Mouse (Mus musculus) myocyte (in vitro differentiated cells): Measurements from ENCODE around the gene Dhx32. TPM values are rescaled to one million over a fixed set of nuclear protein-coding genes. Genes with fewer than 3 reads are reported as not detected.
A peak's percentile ranks its signal among the peaks of the same experiment; 100 is the strongest.

Experiments
- H3K27me3 ChIP-seq: one replicate; pipeline ENCODE4 v1.6.1; 2011; ENCODE audit not compliant: control insufficient read depth, insufficient read depth, insufficient read length
- H3K36me3 ChIP-seq: one replicate; pipeline ENCODE4 v1.6.1; 2011; ENCODE audit not compliant: control insufficient read depth, insufficient read depth
- H3K4me2 ChIP-seq: one replicate; pipeline ENCODE4 v1.6.1; 2011; ENCODE audit warnings: low read depth, control low read depth
- H3K4me3 ChIP-seq: one replicate; pipeline ENCODE4 v1.5.1; 2011; ENCODE audit warnings: mild to moderate bottlenecking, control low read depth, moderate library complexity
- H3K79me2 ChIP-seq: one replicate; pipeline ENCODE4 v1.6.1; 2011; ENCODE audit not compliant: control insufficient read depth, insufficient read depth
- H3ac ChIP-seq: one replicate; pipeline ENCODE4 v1.6.1; 2011; ENCODE audit not compliant: control insufficient read depth, insufficient read length
- CEBPB ChIP-seq: IDR thresholded peaks from 2 replicates; pipeline ENCODE4 v1.6.1; 2011; ENCODE audit warnings: mild to moderate bottlenecking, moderate library complexity; ENCODE audit not compliant: poor library complexity, insufficient read depth, severe bottlenecking
- E2F4 ChIP-seq: IDR thresholded peaks from one replicate; pipeline ENCODE4 v1.6.1; 2011; ENCODE audit warnings: mild to moderate bottlenecking, control low read depth, moderate library complexity; ENCODE audit not compliant: insufficient read depth
- MAX ChIP-seq: IDR thresholded peaks from one replicate; pipeline ENCODE4 v1.6.1; 2011; ENCODE audit warnings: low read depth, mild to moderate bottlenecking, control low read depth
- MYOD1 ChIP-seq, 3 experiments: IDR thresholded peaks; one replicate each; pipeline ENCODE4 v1.6.1; 2011; ENCODE audit warnings: control low read depth in 2 of 3, low read depth in 2 of 3, mild to moderate bottlenecking in 2 of 3, moderate library complexity in 1 of 3; ENCODE audit not compliant: insufficient read length in 2 of 3, control insufficient read depth in 1 of 3
- MYOG ChIP-seq, 3 experiments: IDR thresholded peaks; one replicate each; pipeline ENCODE4 v1.6.1; 2011; ENCODE audit warnings: control low read depth in 2 of 3, low read depth in 2 of 3, mild to moderate bottlenecking in 2 of 3; ENCODE audit not compliant: insufficient read length in 2 of 3, control insufficient read depth in 1 of 3, insufficient read depth in 1 of 3
- POLR2A ChIP-seq: IDR thresholded peaks from one replicate; pipeline ENCODE4 v1.6.1; 2011; ENCODE audit warnings: low read depth, mild to moderate bottlenecking, control low read depth, moderate library complexity; ENCODE audit not compliant: insufficient read length
- POLR2AphosphoS2 ChIP-seq: IDR thresholded peaks from one replicate; pipeline ENCODE4 v1.6.1; 2011; ENCODE audit warnings: low read depth, control low read depth; ENCODE audit not compliant: insufficient read length
- REST ChIP-seq: IDR thresholded peaks from one replicate; pipeline ENCODE4 v1.6.1; 2011; ENCODE audit warnings: mild to moderate bottlenecking, control low read depth, moderate library complexity; ENCODE audit not compliant: insufficient read depth, insufficient read length
- SRF ChIP-seq: IDR thresholded peaks from one replicate; pipeline ENCODE4 v1.6.1; 2011; ENCODE audit warnings: low read depth; ENCODE audit not compliant: control insufficient read depth, insufficient read length
- TCF12 ChIP-seq: IDR thresholded peaks from one replicate; pipeline ENCODE4 v1.6.1; 2011; ENCODE audit warnings: mild to moderate bottlenecking, control low read depth; ENCODE audit not compliant: poor library complexity, insufficient read depth, severe bottlenecking
- TCF3 ChIP-seq: IDR thresholded peaks from one replicate; pipeline ENCODE4 v1.6.1; 2011; ENCODE audit warnings: low read depth, control low read depth; ENCODE audit not compliant: insufficient read length
- USF1 ChIP-seq: IDR thresholded peaks from one replicate; pipeline ENCODE4 v1.6.1; 2011; ENCODE audit warnings: low read depth, mild to moderate bottlenecking, control low read depth, moderate library complexity
- polyA plus RNA-seq: library from polyadenylated mRNA; unstranded; fragments of >200 nt; fragmentation: generic; extraction: Trizol; gene quantifications from one replicate; pipeline ENCODE4 v1.2.1, GENCODE M21; 2012; ENCODE audit warnings: missing spikeins

Dhx32 gene
- polyA plus RNA-seq, 1 experiment: 31.9 TPM

- Histone ChIP-seq H3K4me3 (no peak overlapping the region), H3K27me3 (no peaks in the 10 kb centered on the region), H3K4me2 (no peak overlapping the region), H3ac (no peak overlapping the region), H3K79me2 (no peaks in the 10 kb centered on the region), H3K36me3 (peaks cover 14% of the 10 kb centered on the region)
- TF ChIP-seq MAX: no peak
- TF ChIP-seq TCF3: no peak
- TF ChIP-seq MYOD1 (IDR thresholded peaks at IDR 0.05; ENCODE audit: control insufficient read depth in 1 of 3, insufficient read length in 2 of 3, low read depth in 2 of 3): no peak
- TF ChIP-seq USF1: no peak
- TF ChIP-seq POLR2A: no peak
- no peak for TF ChIP-seq TCF12
- TF ChIP-seq POLR2AphosphoS2: no peak
- TF ChIP-seq E2F4: no peak
- TF ChIP-seq MYOG (IDR thresholded peaks at IDR 0.05; ENCODE audit: control insufficient read depth in 1 of 3, insufficient read depth in 1 of 3, insufficient read length in 2 of 3, low read depth in 2 of 3): no peak
- TF ChIP-seq REST: no peak
- TF ChIP-seq SRF: no peak
These were observed 57.0 kb downstream of the Dhx32 start for GRCm38 (mm10) chr7:133725571-133725970.

- TF ChIP-seq MYOD1 (IDR thresholded peaks at IDR 0.05; ENCODE audit: control insufficient read depth in 1 of 3, insufficient read length in 2 of 3, low read depth in 2 of 3) (no peak), REST (no peak), POLR2A (no peak), SRF (no peak), E2F4 (no peak), TCF12 (no peak), USF1 (no peak), TCF3 (no peak)
- Histone ChIP-seq H3K4me3 (no peak overlapping the region), H3K27me3 (no peaks in the 10 kb centered on the region), H3K4me2 (no peak overlapping the region), H3K79me2 (no peaks in the 10 kb centered on the region), H3K36me3 (peaks cover 19% of the 10 kb centered on the region), H3ac (no peak overlapping the region)
These were observed 57.7 kb downstream of the Dhx32 start for GRCm38 (mm10) chr7:133724844-133725243.

GRCm38 (mm10) chr7:133720616-133721015 is 61.9 kb downstream of the Dhx32 start:
- H3K4me2 ChIP-seq: no peak overlapping the region
- H3K79me2 ChIP-seq: no peaks in the 10 kb centered on the region
- TF ChIP-seq MAX (no peak), TCF12 (no peak), MYOG (IDR thresholded peaks at IDR 0.05; ENCODE audit: control insufficient read depth in 1 of 3, insufficient read depth in 1 of 3, insufficient read length in 2 of 3, low read depth in 2 of 3) (no peak), POLR2A (no peak), E2F4 (no peak), SRF (no peak), USF1 (no peak), CEBPB (no peak), REST (no peak), MYOD1 (IDR thresholded peaks at IDR 0.05; ENCODE audit: control insufficient read depth in 1 of 3, insufficient read length in 2 of 3, low read depth in 2 of 3) (no peak), TCF3 (no peak), POLR2AphosphoS2 (no peak)
- no peak overlapping the region for H3K4me3 ChIP-seq
- H3K27me3 ChIP-seq: no peaks in the 10 kb centered on the region
- no peak overlapping the region for H3ac ChIP-seq
- peaks cover 39% of the 10 kb centered on the region for H3K36me3 ChIP-seq

GRCm38 (mm10) chr7:133718580-133718979 is 63.9 kb downstream of the Dhx32 start:
- TF ChIP-seq MYOG (IDR thresholded peaks at IDR 0.05; ENCODE audit: control insufficient read depth in 1 of 3, insufficient read depth in 1 of 3, insufficient read length in 2 of 3, low read depth in 2 of 3) (no peak), TCF12 (no peak), MAX (no peak), TCF3 (no peak), MYOD1 (IDR thresholded peaks at IDR 0.05; ENCODE audit: control insufficient read depth in 1 of 3, insufficient read length in 2 of 3, low read depth in 2 of 3) (no peak), USF1 (peak; percentile 49), POLR2AphosphoS2 (no peak)
- Histone ChIP-seq H3K79me2 (no peaks in the 10 kb centered on the region), H3K4me3 (no peak overlapping the region), H3K4me2 (no peak overlapping the region), H3K27me3 (no peaks in the 10 kb centered on the region), H3K36me3 (peaks cover 57% of the 10 kb centered on the region), H3ac (no peak overlapping the region)

GRCm38 (mm10) chr7:133715387-133715786 is 67.1 kb downstream of the Dhx32 start:
- Histone ChIP-seq H3K27me3 (no peaks in the 10 kb centered on the region), H3K4me3 (no peak overlapping the region), H3K79me2 (peaks cover 7% of the 10 kb centered on the region), H3K4me2 (no peak overlapping the region), H3K36me3 (peaks cover 47% of the 10 kb centered on the region), H3ac (no peak overlapping the region)
- TF ChIP-seq SRF: no peak
- TF ChIP-seq TCF12: no peak
- no peak for TF ChIP-seq REST
- no peak for TF ChIP-seq MYOD1 (IDR thresholded peaks at IDR 0.05; ENCODE audit: control insufficient read depth in 1 of 3, insufficient read length in 2 of 3, low read depth in 2 of 3)
- no peak for TF ChIP-seq MYOG (IDR thresholded peaks at IDR 0.05; ENCODE audit: control insufficient read depth in 1 of 3, insufficient read depth in 1 of 3, insufficient read length in 2 of 3, low read depth in 2 of 3)
